Mouse (Mus musculus): Measurements from ENCODE around the gene Cmah. TPM values are rescaled to one million over a fixed set of nuclear protein-coding genes. Genes with fewer than 3 reads are reported as not detected.
A peak's percentile ranks its signal among the peaks of the same experiment; 100 is the strongest.

Cmah gene
- total RNA-seq, 2 experiments from 2014 or later = 0.36 to 0.41 TPM

- no peak for DNase-seq (ENCODE audit: low spot score in 2 of 2)
Measured at GRCm38 (mm10) chr13:24511367-24511766, 184.2 kb downstream of the Cmah start.

- DNase-seq (ENCODE audit: low spot score in 2 of 2) = no peak
Measured at GRCm38 (mm10) chr13:24511932-24512520, 184.8 kb downstream of the Cmah start.

- DNase-seq (ENCODE audit: low spot score in 2 of 2) = no peak
Measured at GRCm38 (mm10) chr13:24513717-24514116, 186.5 kb downstream of the Cmah start.

GRCm38 (mm10) chr13:24515101-24515675, 188.0 kb downstream of the Cmah start:
- DNase-seq (ENCODE audit: low spot score in 2 of 2) = no peak

DNA sequence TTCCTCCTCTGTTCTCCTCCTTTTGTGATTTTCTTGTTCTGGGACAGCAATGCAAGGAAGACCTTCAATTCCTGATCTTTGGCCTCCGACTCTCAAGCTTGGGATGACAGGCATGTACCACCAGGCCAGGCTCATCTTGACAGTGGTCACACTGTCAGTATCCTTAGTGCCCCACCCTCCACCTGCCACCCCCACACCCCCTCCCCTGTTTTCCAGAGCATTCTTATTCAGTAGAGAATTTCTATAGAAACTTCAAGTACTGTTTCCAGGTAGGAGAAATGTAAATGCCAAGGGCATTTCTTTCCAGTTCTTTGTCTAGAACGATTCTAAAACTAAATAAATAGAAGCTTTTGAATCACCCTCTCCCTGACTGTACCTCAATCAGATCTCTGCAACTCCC, 190.6 kb downstream of the Cmah start:
- no peak for DNase-seq (ENCODE audit: low spot score in 2 of 2)

DNA sequence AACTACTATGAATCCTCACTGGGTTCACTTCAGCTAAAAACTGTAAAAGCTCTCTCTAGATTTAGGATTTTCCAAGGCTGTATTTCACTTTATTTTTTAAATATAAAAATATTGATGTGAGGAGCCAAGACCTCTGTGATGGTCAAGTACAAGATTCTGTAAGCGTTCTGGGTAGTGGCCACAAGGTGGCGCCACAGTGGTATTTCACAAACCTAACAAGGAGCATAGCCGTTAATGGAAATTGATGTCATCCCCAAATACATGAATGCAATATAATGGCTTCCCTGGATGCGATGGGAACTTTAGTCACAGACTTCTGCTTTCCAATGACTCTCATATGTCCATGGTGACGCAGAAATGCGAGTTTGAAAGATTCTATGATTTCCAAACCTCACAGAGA, 191.7 kb downstream of the Cmah start:
- no peak for DNase-seq (ENCODE audit: low spot score in 2 of 2)

GRCm38 (mm10) chr13:24519976-24520647, 192.9 kb downstream of the Cmah start:
- no peak for DNase-seq (ENCODE audit: low spot score in 2 of 2)

GRCm38 (mm10) chr13:24520796-24521195, 193.6 kb downstream of the Cmah start:
- no peak for DNase-seq (ENCODE audit: low spot score in 2 of 2)

DNA sequence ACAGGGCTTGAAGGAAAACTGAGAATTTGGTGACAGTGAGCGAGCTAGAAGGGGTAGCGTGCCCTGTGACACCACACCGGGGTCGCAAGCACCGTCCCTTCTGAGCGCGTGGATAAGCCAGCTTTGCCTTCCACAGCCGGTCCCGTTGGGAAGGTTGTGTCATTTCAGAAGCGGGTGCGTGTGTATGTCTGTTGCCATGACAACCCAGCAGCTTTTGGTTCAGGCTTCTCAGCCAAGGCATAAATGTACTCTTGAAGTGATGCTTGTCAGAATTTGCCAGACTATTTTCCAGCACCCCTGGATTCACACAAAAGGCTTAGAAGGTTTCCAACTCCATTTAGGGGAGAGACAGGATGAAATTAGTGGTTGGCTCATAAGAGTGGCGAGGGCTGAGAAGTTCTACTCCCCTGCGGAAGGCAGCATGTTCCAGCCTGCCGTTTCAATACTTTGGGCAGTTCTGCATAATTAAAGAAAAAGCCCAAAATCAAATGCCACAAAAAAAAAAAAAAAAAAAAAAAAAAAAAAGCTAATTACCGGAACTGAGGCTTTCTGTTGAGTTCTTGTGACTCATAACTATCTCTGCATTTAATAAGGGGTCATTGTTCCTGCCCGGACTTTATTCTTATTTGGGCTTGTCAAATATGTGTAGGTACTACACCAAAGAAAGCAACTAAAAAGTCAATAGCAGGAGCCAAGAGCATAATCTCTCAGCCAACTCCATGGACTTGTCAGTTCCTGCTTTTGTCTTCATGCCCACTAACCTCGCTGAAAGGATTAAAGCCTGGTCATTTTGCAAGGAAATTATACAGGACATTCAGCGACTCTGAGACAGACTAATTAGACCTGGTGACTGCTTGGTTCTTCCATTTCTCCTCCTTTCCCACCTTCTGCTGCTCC, 194.5 kb downstream of the Cmah start:
- DNase-seq (ENCODE audit: low spot score in 2 of 2) = peak; percentile 41 to 53

- no peak for DNase-seq (ENCODE audit: low spot score in 2 of 2)
Measured at GRCm38 (mm10) chr13:24522343-24522837, 195.2 kb downstream of the Cmah start.

DNA sequence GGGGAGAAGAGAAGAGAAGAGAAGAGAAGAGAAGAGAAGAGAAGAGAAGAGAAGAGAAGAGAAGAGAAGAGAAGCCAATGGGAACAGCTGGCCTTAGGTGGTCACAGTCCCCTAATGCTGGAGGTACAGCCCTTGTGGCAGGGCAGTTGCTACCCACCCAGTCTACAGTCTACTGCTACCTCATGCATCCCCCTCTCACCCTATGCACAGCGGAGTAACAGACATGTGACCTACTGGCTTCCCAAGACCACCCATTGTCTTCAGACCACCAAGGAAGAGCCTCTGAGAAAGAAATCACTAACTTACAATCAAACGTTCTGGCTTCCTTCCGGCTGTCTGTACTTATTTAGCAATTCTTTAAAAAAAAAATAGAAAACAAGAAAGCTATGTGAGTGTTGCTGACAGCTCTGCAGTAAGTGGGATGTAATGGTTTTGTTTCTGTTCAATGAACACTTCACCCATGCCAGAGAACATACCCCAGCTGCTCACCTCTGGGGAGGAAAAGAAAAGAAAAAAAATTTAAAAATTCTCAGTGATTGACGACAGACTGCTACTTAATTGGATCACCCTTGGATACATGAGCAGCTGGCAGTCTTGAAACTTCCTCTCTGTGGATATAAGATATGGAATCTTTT, 196.5 kb downstream of the Cmah start:
- no peak for DNase-seq (ENCODE audit: low spot score in 2 of 2)

DNA sequence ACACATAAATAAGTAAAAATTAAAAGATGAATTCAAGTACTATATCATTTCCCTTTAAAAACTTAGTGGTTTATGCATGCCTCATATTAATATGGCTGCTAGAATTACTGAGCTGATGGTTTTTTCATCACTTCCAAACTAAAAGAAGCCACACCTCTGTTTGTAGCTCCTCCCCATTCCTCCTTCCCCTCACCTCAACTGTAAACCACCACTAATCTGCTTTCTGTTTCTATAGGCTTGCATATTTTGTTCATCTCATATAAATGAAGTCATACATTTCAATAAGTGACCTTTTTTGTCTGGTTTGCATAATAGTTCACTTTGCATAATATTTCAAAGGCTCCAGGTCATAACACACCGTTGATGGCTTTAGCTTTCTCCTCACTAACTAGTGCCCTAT, 197.3 kb downstream of the Cmah start:
- DNase-seq (ENCODE audit: low spot score in 2 of 2) = no peak

DNA sequence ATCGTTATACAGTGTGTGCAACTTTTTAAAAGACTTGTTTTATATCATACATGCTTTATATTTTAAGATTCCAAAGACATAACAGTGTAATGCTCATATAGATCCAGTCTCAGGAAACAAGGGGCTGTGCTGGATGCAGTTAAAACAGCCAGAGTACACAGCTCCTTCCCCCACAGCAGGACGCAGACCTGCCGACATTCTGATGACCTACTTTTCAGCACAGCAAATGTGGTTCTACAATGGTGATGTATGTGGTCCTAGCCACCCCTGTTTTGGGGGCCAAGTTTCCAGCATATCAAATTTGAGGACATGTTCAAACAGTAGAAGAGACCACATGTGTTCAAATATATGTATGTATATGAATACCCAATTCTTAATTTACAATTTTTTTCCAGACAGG, 198.3 kb downstream of the Cmah start:
- no peak for DNase-seq (ENCODE audit: low spot score in 2 of 2)

DNA sequence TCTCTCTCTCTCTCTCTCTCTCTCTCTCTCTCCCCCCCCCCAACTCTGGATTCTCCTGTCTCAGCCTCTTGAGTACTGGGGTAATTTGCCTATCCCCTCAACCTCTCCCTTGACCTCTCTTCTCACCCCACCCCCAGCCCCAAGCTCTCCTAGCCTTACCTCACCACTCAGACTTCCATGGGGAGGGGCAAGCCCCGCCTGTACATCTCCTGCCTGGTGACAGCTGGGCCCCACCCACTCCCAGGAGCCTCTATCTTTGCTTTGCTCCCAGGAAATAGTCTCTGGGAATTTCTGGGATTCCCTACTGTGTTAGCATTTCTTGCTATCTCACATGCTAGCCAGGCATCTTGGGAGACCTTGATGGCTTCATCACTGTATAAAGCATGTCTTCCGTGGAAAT, 199.7 kb downstream of the Cmah start:
- DNase-seq (ENCODE audit: low spot score in 2 of 2) = no peak

Other genes starting within 250 kb of the Cmah start
- 10 to 100 TPM; 41.0 to 44.3 TPM for gene Carmil1, start 46.6 kb upstream of the Cmah start, total RNA-seq (2021)